24 mouse cellular contexts compared by ENCODE assay signal in the genomic region with DNA sequence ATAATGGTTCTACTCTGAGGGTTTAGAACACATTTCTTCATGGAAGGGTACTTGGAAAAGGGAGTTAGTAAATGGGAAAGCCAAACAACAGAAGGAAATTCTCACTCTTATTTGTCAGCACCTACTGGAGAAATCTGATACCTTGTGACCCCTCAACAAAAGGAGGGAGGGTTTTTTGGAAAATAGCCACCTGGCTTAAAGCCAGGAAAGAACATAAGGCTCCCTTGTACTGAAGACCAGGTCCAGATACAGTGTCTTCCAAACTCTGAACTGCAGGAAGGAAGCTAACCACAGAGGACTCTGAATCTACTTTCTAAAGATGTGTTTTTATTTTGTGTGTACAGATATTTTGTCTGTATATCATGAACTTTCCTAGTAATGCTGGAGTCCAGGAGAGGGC.
DNase-seq lines count a peak whose midpoint lies in the region; ATAC-seq and TF ChIP-seq lines count a peak whose summit lies in the region.
"Had no signal": no experiment of that assay in that cellular context is flagged by ENCODE, and none has a peak within 500 bp of the region (broad histone marks: within the 10 kb centered on the region; RNA-seq: fewer than 3 reads in every experiment).

No protein-coding gene starts in this region.

- no peak for TF ChIP-seq CTCF in midbrain, postnatal 0 days (IDR thresholded peaks at IDR 0.05)

- no peak overlapping the region for H3K4me2 ChIP-seq in forebrain, embryonic 13.5 days
- H3K4me2 ChIP-seq in kidney, embryonic 15.5 days = no peak overlapping the region
- no peak overlapping the region for H3K4me2 ChIP-seq in kidney, embryonic 14.5 days (replicated peaks; ENCODE audit: low read depth, low read length)
- H3K4me2 ChIP-seq in midbrain, postnatal 0 days (ENCODE audit: low read depth, low read length, poor library complexity, severe bottlenecking) = no peak overlapping the region
- no peak overlapping the region for H3K4me2 ChIP-seq in midbrain, embryonic 13.5 days (replicated peaks)
- H3K4me2 ChIP-seq: embryonic facial prominence, embryonic 12.5 days; heart, embryonic 13.5 days; intestine, embryonic 15.5 days; liver, embryonic 12.5 days; lung, embryonic 15.5 days; midbrain, embryonic 15.5 days; neural tube, embryonic 15.5 days; stomach, embryonic 15.5 days had no signal

- no peak for DNase-seq in forebrain, embryonic 10.5 days (ENCODE audit: extremely low spot score, low spot score)
- DNase-seq in midbrain, postnatal 0 days (ENCODE audit: low spot score) = peak; percentile 38
- DNase-seq: adrenal gland, postnatal 36 days; B cell, adult 2 months; cerebellum, adult 2 months; gastrocnemius, adult 2 months; heart, postnatal 36 days; kidney, postnatal 10 days; right cerebral cortex, postnatal 25 days; thymus, adult 18-20 months had no signal

- peak overlapping the region; percentile 14; the same call in 1 of the 2 replicates for H3K27ac ChIP-seq in forebrain, embryonic 13.5 days
- H3K27ac ChIP-seq in forebrain, embryonic 10.5 days = no peak overlapping the region
- H3K27ac ChIP-seq in kidney, embryonic 15.5 days = no peak overlapping the region
- H3K27ac ChIP-seq in kidney, embryonic 14.5 days (ENCODE audit: low read depth, low read length) = no peak overlapping the region
- H3K27ac ChIP-seq in midbrain, postnatal 0 days (ENCODE audit: low read depth, low read length) = no peak overlapping the region
- no peak overlapping the region for H3K27ac ChIP-seq in midbrain, embryonic 13.5 days
- H3K27ac ChIP-seq: gastrocnemius, adult 2 months; heart, embryonic 13.5 days; intestine, embryonic 15.5 days; liver, embryonic 12.5 days; lung, embryonic 15.5 days; macrophage; midbrain, embryonic 15.5 days; neural tube, embryonic 15.5 days; stomach, embryonic 15.5 days had no signal

- no peaks in the 10 kb centered on the region for H3K27me3 ChIP-seq in forebrain, embryonic 13.5 days
- no peaks in the 10 kb centered on the region for H3K27me3 ChIP-seq in forebrain, embryonic 10.5 days (ENCODE audit: poor library complexity, severe bottlenecking)
- H3K27me3 ChIP-seq in kidney, embryonic 15.5 days = no peaks in the 10 kb centered on the region
- no peaks in the 10 kb centered on the region for H3K27me3 ChIP-seq in kidney, embryonic 14.5 days (ENCODE audit: control insufficient read depth, insufficient read depth, low read length)
- H3K27me3 ChIP-seq in midbrain, postnatal 0 days (ENCODE audit: insufficient read depth, low read length) = no peaks in the 10 kb centered on the region
- H3K27me3 ChIP-seq in midbrain, embryonic 13.5 days = no peaks in the 10 kb centered on the region
- H3K27me3 ChIP-seq: embryonic facial prominence, embryonic 12.5 days; heart, embryonic 13.5 days; intestine, embryonic 15.5 days; liver, embryonic 12.5 days; lung, embryonic 15.5 days; midbrain, embryonic 15.5 days; neural tube, embryonic 15.5 days; stomach, embryonic 15.5 days had no signal

- H3K9ac ChIP-seq in forebrain, embryonic 13.5 days = no peak overlapping the region
- H3K9ac ChIP-seq in kidney, embryonic 15.5 days = no peak overlapping the region
- no peak overlapping the region for H3K9ac ChIP-seq in kidney, embryonic 14.5 days (ENCODE audit: low read depth, low read length)
- H3K9ac ChIP-seq in midbrain, postnatal 0 days (replicated peaks; ENCODE audit: low read length, poor library complexity, severe bottlenecking) = no peak overlapping the region
- no peak overlapping the region for H3K9ac ChIP-seq in midbrain, embryonic 13.5 days (replicated peaks)
- H3K9ac ChIP-seq: embryonic facial prominence, embryonic 12.5 days; heart, embryonic 13.5 days; intestine, embryonic 15.5 days; liver, embryonic 12.5 days; lung, embryonic 15.5 days; midbrain, embryonic 15.5 days; neural tube, embryonic 15.5 days; stomach, embryonic 15.5 days had no signal

- no peak overlapping the region for H3K4me3 ChIP-seq in forebrain, embryonic 13.5 days
- no peak overlapping the region for H3K4me3 ChIP-seq in forebrain, embryonic 10.5 days
- no peak overlapping the region for H3K4me3 ChIP-seq in kidney, embryonic 15.5 days (replicated peaks)
- no peak overlapping the region for H3K4me3 ChIP-seq in kidney, embryonic 14.5 days (ENCODE audit: low read length)
- no peak overlapping the region for H3K4me3 ChIP-seq in midbrain, postnatal 0 days (ENCODE audit: low read depth, low read length)
- H3K4me3 ChIP-seq in midbrain, embryonic 13.5 days (replicated peaks) = no peak overlapping the region
- H3K4me3 ChIP-seq: embryonic facial prominence, embryonic 12.5 days; gastrocnemius, adult 2 months; heart, embryonic 13.5 days; intestine, embryonic 15.5 days; liver, embryonic 12.5 days; lung, embryonic 15.5 days; midbrain, embryonic 15.5 days; neural tube, embryonic 15.5 days; stomach, embryonic 15.5 days had no signal

- peaks cover 16% of the 10 kb centered on the region for H3K4me1 ChIP-seq in forebrain, embryonic 13.5 days
- no peaks in the 10 kb centered on the region for H3K4me1 ChIP-seq in forebrain, embryonic 10.5 days
- peaks cover 8% of the 10 kb centered on the region; the same call in 1 of the 2 replicates for H3K4me1 ChIP-seq in kidney, embryonic 15.5 days
- H3K4me1 ChIP-seq in kidney, embryonic 14.5 days (ENCODE audit: control insufficient read depth, insufficient read depth, low read length) = 0 out of 2 replicates have a peak, but pooled peaks cover 4% of the 10 kb centered on the region
- H3K4me1 ChIP-seq in midbrain, postnatal 0 days (ENCODE audit: insufficient read depth, low read length) = no peaks in the 10 kb centered on the region
- H3K4me1 ChIP-seq in midbrain, embryonic 13.5 days (replicated peaks) = 0 out of 2 replicates have a peak, but pooled peaks cover 8% of the 10 kb centered on the region
- H3K4me1 ChIP-seq: embryonic facial prominence, embryonic 12.5 days; intestine, embryonic 15.5 days; liver, embryonic 12.5 days; lung, embryonic 15.5 days; midbrain, embryonic 15.5 days; neural tube, embryonic 15.5 days; stomach, embryonic 15.5 days had no signal

- no peak for ATAC-seq in forebrain, embryonic 13.5 days
- ATAC-seq in kidney, embryonic 15.5 days (replicated peaks; ENCODE audit: low FRiP score) = peak; percentile 18; the same call in 1 of the 2 replicates
- no peak for ATAC-seq in kidney, embryonic 14.5 days (ENCODE audit: low FRiP score, low TSS enrichment)
- no peak for ATAC-seq in midbrain, postnatal 0 days (ENCODE audit: low FRiP score)
- ATAC-seq in midbrain, embryonic 13.5 days = no peak
- no peak for ATAC-seq in megakaryocyte, adult 5-6 weeks (ENCODE audit: poor library complexity, severe bottlenecking)
- ATAC-seq: intestine, embryonic 15.5 days; liver, embryonic 12.5 days; midbrain, embryonic 15.5 days had no signal

- H3K36me3 ChIP-seq in forebrain, embryonic 13.5 days (ENCODE audit: poor library complexity, severe bottlenecking) = peaks cover 8% of the 10 kb centered on the region; the same call in 1 of the 2 replicates
- peaks cover 14% of the 10 kb centered on the region for H3K36me3 ChIP-seq in forebrain, embryonic 10.5 days (replicated peaks)
- no peaks in the 10 kb centered on the region for H3K36me3 ChIP-seq in kidney, embryonic 15.5 days
- H3K36me3 ChIP-seq in kidney, embryonic 14.5 days (ENCODE audit: control insufficient read depth, insufficient read depth, low read length) = no peaks in the 10 kb centered on the region
- H3K36me3 ChIP-seq in midbrain, postnatal 0 days (ENCODE audit: insufficient read depth, low read length) = no peaks in the 10 kb centered on the region
- H3K36me3 ChIP-seq in midbrain, embryonic 13.5 days = peaks cover 11% of the 10 kb centered on the region; the same call in 1 of the 2 replicates
- H3K36me3 ChIP-seq: embryonic facial prominence, embryonic 12.5 days; heart, embryonic 13.5 days; intestine, embryonic 15.5 days; liver, embryonic 12.5 days; lung, embryonic 15.5 days; midbrain, embryonic 15.5 days; stomach, embryonic 15.5 days had no signal

- no peaks in the 10 kb centered on the region for H3K9me3 ChIP-seq in forebrain, embryonic 13.5 days (replicated peaks)
- H3K9me3 ChIP-seq in forebrain, embryonic 10.5 days = no peaks in the 10 kb centered on the region
- H3K9me3 ChIP-seq in kidney, embryonic 15.5 days (replicated peaks) = no peaks in the 10 kb centered on the region
- no peaks in the 10 kb centered on the region for H3K9me3 ChIP-seq in kidney, embryonic 14.5 days (ENCODE audit: control insufficient read depth, low read length)
- H3K9me3 ChIP-seq in midbrain, postnatal 0 days (ENCODE audit: low read length) = no peaks in the 10 kb centered on the region
- H3K9me3 ChIP-seq in midbrain, embryonic 13.5 days = no peaks in the 10 kb centered on the region
- H3K9me3 ChIP-seq: embryonic facial prominence, embryonic 12.5 days; heart, embryonic 13.5 days; intestine, embryonic 15.5 days; liver, embryonic 12.5 days; lung, embryonic 15.5 days; midbrain, embryonic 15.5 days; neural tube, embryonic 15.5 days; stomach, embryonic 15.5 days had no signal
